Mouse (Mus musculus) right cerebral cortex, postnatal 4 days (tissue): ENCODE measurements around the gene Fam117a.
"Not testable (repeated sequence)": the region's sequence is repeated elsewhere in the genome, so short reads cannot be mapped to it uniquely, and the experiment has no call there.

Source experiments
- DNase-seq: peaks from one replicate; pipeline ENCODE4 v3.0.0-alpha.2; 2022

Fam117a gene

GRCm38 (mm10) chr11:95396548-95396947, 59.7 kb downstream of the Fam117a start:
- no peak for DNase-seq

GRCm38 (mm10) chr11:95397843-95398835, 61.3 kb downstream of the Fam117a start:
- DNase-seq: peak; percentile 91

- no peak for DNase-seq
These were observed 62.8 kb downstream of the Fam117a start for GRCm38 (mm10) chr11:95399520-95400020.

DNA sequence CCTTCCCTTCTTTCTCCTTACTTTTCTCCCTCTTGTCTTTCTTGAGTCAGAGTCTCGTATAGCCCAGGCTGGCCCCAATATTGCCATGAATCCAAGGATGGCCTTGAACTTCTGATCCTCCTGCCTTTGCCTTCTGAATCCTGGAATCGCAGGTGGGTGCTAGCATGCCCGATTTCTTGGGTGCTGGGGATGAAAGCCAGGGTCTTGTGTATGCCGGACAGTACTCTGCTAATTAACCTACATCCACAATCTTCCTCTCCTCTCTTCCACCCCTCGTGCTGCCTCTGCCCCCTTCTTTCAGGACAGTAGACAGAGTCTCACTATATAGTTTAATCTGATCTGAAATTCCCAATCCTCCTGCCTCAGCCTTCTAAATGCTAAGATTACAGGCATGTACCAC, 64.8 kb downstream of the Fam117a start:
- no peak for DNase-seq

DNA sequence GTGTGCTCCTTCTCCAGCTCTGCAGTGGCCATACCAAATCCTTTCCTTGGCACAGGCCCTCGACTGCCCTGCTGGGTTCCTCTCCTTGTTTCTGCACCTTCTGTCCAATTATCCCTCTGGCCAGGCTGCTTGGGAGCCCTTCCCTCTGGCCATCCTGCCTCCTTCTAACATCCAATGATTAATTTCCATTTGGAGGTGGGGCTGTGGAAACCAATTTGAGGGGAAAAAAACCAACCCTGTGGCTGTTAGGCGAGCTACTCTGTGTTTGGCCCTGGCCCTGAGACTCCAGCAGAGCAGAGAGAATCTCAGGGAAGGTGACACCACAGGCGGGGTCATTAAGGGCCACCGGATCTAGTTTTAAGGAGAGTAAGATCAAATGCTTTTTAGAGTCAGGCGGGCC, 65.4 kb downstream of the Fam117a start:
- no peak for DNase-seq

- DNase-seq: no peak
These were observed 65.9 kb downstream of the Fam117a start for GRCm38 (mm10) chr11:95402658-95403101.

- no peak for DNase-seq
These were observed 66.8 kb downstream of the Fam117a start for GRCm38 (mm10) chr11:95403382-95404340.

GRCm38 (mm10) chr11:95405771-95406170, 69.0 kb downstream of the Fam117a start:
- DNase-seq: no peak

- not testable (repeated sequence) for DNase-seq
These were observed 69.6 kb downstream of the Fam117a start for GRCm38 (mm10) chr11:95406398-95406797.

- no peak for DNase-seq
These were observed 72.8 kb downstream of the Fam117a start for GRCm38 (mm10) chr11:95409450-95410112.

- no peak for DNase-seq
These were observed 74.7 kb downstream of the Fam117a start for GRCm38 (mm10) chr11:95411453-95412013.

DNA sequence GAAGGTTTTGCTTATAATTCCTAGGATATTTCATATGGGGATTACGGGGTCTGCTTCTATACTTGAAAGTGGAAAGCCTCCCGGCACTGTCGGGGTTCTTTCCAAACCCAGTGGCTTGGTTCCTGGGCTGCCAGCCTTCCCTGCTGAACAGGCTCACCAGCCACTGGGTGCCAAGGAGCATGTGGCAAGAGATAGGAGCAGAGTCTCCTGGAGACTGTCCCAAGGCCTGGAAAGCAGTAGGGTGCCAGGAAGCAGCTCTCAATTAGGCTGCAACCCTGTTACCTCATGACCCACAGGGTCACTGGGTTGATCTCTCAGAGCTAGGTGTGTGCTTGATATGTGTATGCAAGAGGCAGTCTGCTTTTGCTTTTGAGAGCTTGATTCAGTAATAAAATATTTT, 75.8 kb downstream of the Fam117a start:
- DNase-seq: no peak

GRCm38 (mm10) chr11:95413641-95414535, 77.1 kb downstream of the Fam117a start, which contains the start of gene Spop:
Spop (plus strand) TSS chr11:95414080.
- peak; percentile 80 for DNase-seq

DNA sequence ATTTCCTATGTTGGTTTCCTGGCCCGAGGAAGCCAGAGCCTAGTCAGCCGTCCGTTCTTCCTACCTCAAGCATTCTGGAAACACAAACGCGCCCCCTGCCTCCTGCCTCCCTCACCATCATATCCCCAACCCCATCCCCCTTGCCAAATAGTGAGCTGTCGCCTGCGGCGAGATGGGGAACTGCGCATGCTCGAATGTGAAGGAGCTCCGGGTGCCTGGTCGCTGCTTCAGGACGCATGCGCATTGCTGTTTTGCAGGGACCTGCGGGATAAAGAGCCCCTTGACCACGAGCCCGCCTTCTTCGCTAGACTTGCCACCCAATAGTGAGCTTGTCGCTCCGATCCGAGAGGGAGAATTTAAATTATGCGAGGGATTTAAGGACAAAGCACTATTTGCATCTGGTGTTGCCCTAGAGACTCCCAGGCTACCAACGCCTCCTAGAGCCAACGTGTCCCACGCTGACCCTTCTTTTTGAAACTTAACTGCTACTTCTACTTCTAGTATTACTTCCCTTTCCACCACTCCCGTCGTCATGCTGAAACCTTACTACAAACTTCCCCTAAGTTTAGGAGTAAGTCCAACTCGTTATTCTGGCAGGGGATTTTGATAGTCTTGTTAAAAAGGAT, 77.8 kb downstream of the Fam117a start:
- peak; percentile 94 for DNase-seq

- DNase-seq: no peak
These were observed 79.1 kb downstream of the Fam117a start for GRCm38 (mm10) chr11:95415931-95416330.

DNA sequence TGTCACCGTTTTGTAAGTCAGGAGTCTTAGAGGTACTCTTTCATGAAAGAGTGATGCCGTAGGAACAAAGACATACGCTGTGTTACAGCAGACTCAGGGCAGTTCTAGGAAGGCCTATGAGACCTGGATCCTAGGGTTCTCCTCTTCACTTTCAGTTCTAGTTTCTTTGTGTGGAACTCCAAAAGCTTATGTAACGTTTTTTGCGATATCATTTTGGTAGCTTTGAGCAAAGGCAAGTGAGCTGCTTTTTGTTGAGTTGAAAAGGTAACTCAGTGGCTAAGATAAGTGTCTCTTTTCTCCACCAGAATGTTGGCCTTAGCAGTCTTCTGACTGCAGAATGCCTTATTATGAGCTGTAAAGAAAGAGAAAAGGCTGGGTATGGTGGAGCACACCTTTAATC, 80.5 kb downstream of the Fam117a start:
- no peak for DNase-seq

- DNase-seq: no peak
These were observed 84.1 kb downstream of the Fam117a start for GRCm38 (mm10) chr11:95420880-95421435.

DNA sequence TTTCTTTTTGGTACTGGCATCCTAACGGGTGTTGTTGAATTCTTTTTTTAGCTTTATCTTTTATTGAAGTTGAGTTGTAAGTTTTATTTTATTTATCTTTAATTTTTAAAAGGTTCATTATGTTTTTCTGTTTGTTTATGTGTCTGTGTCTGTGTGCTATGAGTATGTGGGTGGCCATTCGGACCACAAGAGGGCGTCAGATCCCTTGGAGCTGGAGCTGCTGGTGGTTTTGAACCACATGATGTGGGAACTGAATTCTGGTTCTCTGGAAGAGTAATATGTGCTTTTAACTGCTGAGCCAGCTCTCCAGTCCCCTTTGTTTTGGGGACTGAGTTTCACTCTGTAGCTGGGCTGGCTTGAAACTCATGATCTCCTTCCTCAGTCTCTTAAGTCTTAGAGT, 86.7 kb downstream of the Fam117a start:
- DNase-seq: no peak

- no peak for DNase-seq
These were observed 94.5 kb downstream of the Fam117a start for GRCm38 (mm10) chr11:95431344-95431743.
